Mouse (Mus musculus): ENCODE measurements around the gene Usp53. TPM values are rescaled to one million over a fixed set of nuclear protein-coding genes. Genes with fewer than 3 reads are reported as not detected.

The Usp53 gene
- total RNA-seq, 1 experiment = 14.8 TPM

DNA sequence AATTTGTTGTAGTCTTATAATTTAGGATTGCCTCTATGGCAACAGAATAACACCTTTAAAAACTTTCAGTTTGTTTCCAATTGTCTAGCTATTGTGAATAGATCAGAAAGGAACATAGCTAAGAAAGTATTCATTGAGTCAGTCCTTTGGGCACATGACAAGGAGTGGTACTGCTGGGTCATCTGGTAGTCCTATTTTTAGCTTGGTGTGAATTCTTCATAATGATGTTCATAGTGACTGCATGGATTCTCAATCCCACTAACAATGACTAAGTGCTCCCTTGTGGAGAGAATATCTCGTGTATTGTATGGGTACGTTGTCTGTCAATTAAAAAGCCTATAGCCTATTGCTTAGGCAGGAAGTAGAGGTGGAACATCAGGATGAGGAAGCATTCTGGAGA lies 34.5 kb upstream of the Usp53 start:
- Histone ChIP-seq H3K4me1 (ENCODE audit: control insufficient read depth in 2 of 2, insufficient read depth in 2 of 2, low read length in 2 of 2, poor library complexity in 1 of 2) (no peaks in the 10 kb centered on the region), H3K9ac (ENCODE audit: insufficient read depth, low read depth, low read length, poor library complexity, severe bottlenecking) (no peak overlapping the region), H3K9me3 (ENCODE audit: control insufficient read depth, insufficient read depth, low read depth, low read length) (no peaks in the 10 kb centered on the region), H3K27ac (ENCODE audit: insufficient read depth, low read depth, low read length, poor library complexity, severe bottlenecking) (no peak overlapping the region), H3K4me3 (ENCODE audit: insufficient read depth in 1 of 2, low read depth in 1 of 2, low read length in 2 of 2, poor library complexity in 1 of 2, severe bottlenecking in 1 of 2) (no peak overlapping the region), H3K36me3 (ENCODE audit: control insufficient read depth, insufficient read depth, low read length, poor library complexity, severe bottlenecking) (no peaks in the 10 kb centered on the region)
- DNase-seq (ENCODE audit: low read depth, low spot score) = no peak
- in situ Hi-C loops (cut with MboI; ENCODE audit: low sequenced_read_pairs in 2 of 2, unreplicated experiment in 2 of 2) = no loop called here
- TF ChIP-seq ZNF384 (IDR thresholded peaks at IDR 0.05; ENCODE audit: low read depth, low read length) (no peak), ZC3H11A (IDR thresholded peaks at IDR 0.05; ENCODE audit: borderline replicate concordance, low read depth, low read length) (no peak), CHD2 (IDR thresholded peaks at IDR 0.05; ENCODE audit: low read depth, low read length) (no peak), HCFC1 (IDR thresholded peaks at IDR 0.05; ENCODE audit: borderline replicate concordance, insufficient read depth, low read length) (no peak), MAFK (IDR thresholded peaks at IDR 0.05; ENCODE audit: insufficient read depth, low read depth, low read length) (no peak)

GRCm38 (mm10) chr3:123013476-123013875 lies 29.2 kb upstream of the Usp53 start:
- no peak for DNase-seq (ENCODE audit: low read depth, low spot score)
- no peak overlapping the region for H3K4me3 ChIP-seq (ENCODE audit: insufficient read depth in 1 of 2, low read depth in 1 of 2, low read length in 2 of 2, poor library complexity in 1 of 2, severe bottlenecking in 1 of 2)
- in situ Hi-C loops (cut with MboI; ENCODE audit: low sequenced_read_pairs in 2 of 2, unreplicated experiment in 2 of 2) = no loop called here
- no peaks in the 10 kb centered on the region for H3K36me3 ChIP-seq (ENCODE audit: control insufficient read depth, insufficient read depth, low read length, poor library complexity, severe bottlenecking)
- no peaks in the 10 kb centered on the region for H3K9me3 ChIP-seq (ENCODE audit: control insufficient read depth, insufficient read depth, low read depth, low read length)
- no peak overlapping the region for H3K9ac ChIP-seq (ENCODE audit: insufficient read depth, low read depth, low read length, poor library complexity, severe bottlenecking)
- H3K4me1 ChIP-seq (ENCODE audit: control insufficient read depth in 2 of 2, insufficient read depth in 2 of 2, low read length in 2 of 2, poor library complexity in 1 of 2) = no peaks in the 10 kb centered on the region
- no peak overlapping the region for H3K27ac ChIP-seq (ENCODE audit: insufficient read depth, low read depth, low read length, poor library complexity, severe bottlenecking)
- TF ChIP-seq ZNF384 (IDR thresholded peaks at IDR 0.05; ENCODE audit: low read depth, low read length) = no peak
- TF ChIP-seq HCFC1 (IDR thresholded peaks at IDR 0.05; ENCODE audit: borderline replicate concordance, insufficient read depth, low read length) = no peak
- no peak for TF ChIP-seq CHD2 (IDR thresholded peaks at IDR 0.05; ENCODE audit: low read depth, low read length)
- TF ChIP-seq MAFK (IDR thresholded peaks at IDR 0.05; ENCODE audit: insufficient read depth, low read depth, low read length) = no peak
- TF ChIP-seq ZC3H11A (IDR thresholded peaks at IDR 0.05; ENCODE audit: borderline replicate concordance, low read depth, low read length) = no peak

GRCm38 (mm10) chr3:123009417-123009816 lies 25.1 kb upstream of the Usp53 start:
- DNase-seq (ENCODE audit: low read depth, low spot score) = no peak
- in situ Hi-C loops (cut with MboI; ENCODE audit: low sequenced_read_pairs in 2 of 2, unreplicated experiment in 2 of 2) = no loop called here
- no peaks in the 10 kb centered on the region for H3K4me1 ChIP-seq (ENCODE audit: control insufficient read depth in 2 of 2, insufficient read depth in 2 of 2, low read length in 2 of 2, poor library complexity in 1 of 2)

GRCm38 (mm10) chr3:123007386-123007785 lies 23.1 kb upstream of the Usp53 start:
- no peak for DNase-seq (ENCODE audit: low read depth, low spot score)
- TF ChIP-seq ZNF384 (IDR thresholded peaks at IDR 0.05; ENCODE audit: low read depth, low read length) = no peak
- no peak for TF ChIP-seq MAFK (IDR thresholded peaks at IDR 0.05; ENCODE audit: insufficient read depth, low read depth, low read length)
- TF ChIP-seq ZC3H11A (IDR thresholded peaks at IDR 0.05; ENCODE audit: borderline replicate concordance, low read depth, low read length) = no peak
- no peak for TF ChIP-seq CHD2 (IDR thresholded peaks at IDR 0.05; ENCODE audit: low read depth, low read length)
- TF ChIP-seq HCFC1 (IDR thresholded peaks at IDR 0.05; ENCODE audit: borderline replicate concordance, insufficient read depth, low read length) = no peak
- H3K9ac ChIP-seq (ENCODE audit: insufficient read depth, low read depth, low read length, poor library complexity, severe bottlenecking) = no peak overlapping the region
- H3K9me3 ChIP-seq (ENCODE audit: control insufficient read depth, insufficient read depth, low read depth, low read length) = no peaks in the 10 kb centered on the region
- no peak overlapping the region for H3K4me3 ChIP-seq (ENCODE audit: insufficient read depth in 1 of 2, low read depth in 1 of 2, low read length in 2 of 2, poor library complexity in 1 of 2, severe bottlenecking in 1 of 2)
- H3K4me1 ChIP-seq (ENCODE audit: control insufficient read depth in 2 of 2, insufficient read depth in 2 of 2, low read length in 2 of 2, poor library complexity in 1 of 2) = no peaks in the 10 kb centered on the region
- no peak overlapping the region for H3K27ac ChIP-seq (ENCODE audit: insufficient read depth, low read depth, low read length, poor library complexity, severe bottlenecking)
- in situ Hi-C loops (cut with MboI; ENCODE audit: low sequenced_read_pairs in 2 of 2, unreplicated experiment in 2 of 2) = no loop called here
- H3K36me3 ChIP-seq (ENCODE audit: control insufficient read depth, insufficient read depth, low read length, poor library complexity, severe bottlenecking) = no peaks in the 10 kb centered on the region

More at GRCm38 (mm10) chr3:123009417-123009816, 25.1 kb upstream of the Usp53 start:
- Histone ChIP-seq H3K4me3 (ENCODE audit: insufficient read depth in 1 of 2, low read depth in 1 of 2, low read length in 2 of 2, poor library complexity in 1 of 2, severe bottlenecking in 1 of 2) (no peak overlapping the region), H3K27ac (ENCODE audit: insufficient read depth, low read depth, low read length, poor library complexity, severe bottlenecking) (no peak overlapping the region), H3K9ac (ENCODE audit: insufficient read depth, low read depth, low read length, poor library complexity, severe bottlenecking) (no peak overlapping the region), H3K9me3 (ENCODE audit: control insufficient read depth, insufficient read depth, low read depth, low read length) (no peaks in the 10 kb centered on the region), H3K36me3 (ENCODE audit: control insufficient read depth, insufficient read depth, low read length, poor library complexity, severe bottlenecking) (no peaks in the 10 kb centered on the region)
- TF ChIP-seq HCFC1 (IDR thresholded peaks at IDR 0.05; ENCODE audit: borderline replicate concordance, insufficient read depth, low read length) (no peak), ZNF384 (IDR thresholded peaks at IDR 0.05; ENCODE audit: low read depth, low read length) (no peak), MAFK (IDR thresholded peaks at IDR 0.05; ENCODE audit: insufficient read depth, low read depth, low read length) (no peak), CHD2 (IDR thresholded peaks at IDR 0.05; ENCODE audit: low read depth, low read length) (no peak), ZC3H11A (IDR thresholded peaks at IDR 0.05; ENCODE audit: borderline replicate concordance, low read depth, low read length) (no peak)

- TF ChIP-seq MAFK (IDR thresholded peaks at IDR 0.05; ENCODE audit: insufficient read depth, low read depth, low read length) (no peak), ZNF384 (IDR thresholded peaks at IDR 0.05; ENCODE audit: low read depth, low read length) (no peak), HCFC1 (IDR thresholded peaks at IDR 0.05; ENCODE audit: borderline replicate concordance, insufficient read depth, low read length) (no peak), CHD2 (IDR thresholded peaks at IDR 0.05; ENCODE audit: low read depth, low read length) (no peak), ZC3H11A (IDR thresholded peaks at IDR 0.05; ENCODE audit: borderline replicate concordance, low read depth, low read length) (no peak)
- Histone ChIP-seq H3K9me3 (ENCODE audit: control insufficient read depth, insufficient read depth, low read depth, low read length) (no peaks in the 10 kb centered on the region), H3K27ac (ENCODE audit: insufficient read depth, low read depth, low read length, poor library complexity, severe bottlenecking) (no peak overlapping the region), H3K4me1 (ENCODE audit: control insufficient read depth in 2 of 2, insufficient read depth in 2 of 2, low read length in 2 of 2, poor library complexity in 1 of 2) (no peaks in the 10 kb centered on the region), H3K4me3 (ENCODE audit: insufficient read depth in 1 of 2, low read depth in 1 of 2, low read length in 2 of 2, poor library complexity in 1 of 2, severe bottlenecking in 1 of 2) (no peak overlapping the region), H3K36me3 (ENCODE audit: control insufficient read depth, insufficient read depth, low read length, poor library complexity, severe bottlenecking) (no peaks in the 10 kb centered on the region), H3K9ac (ENCODE audit: insufficient read depth, low read depth, low read length, poor library complexity, severe bottlenecking) (no peak overlapping the region)
- in situ Hi-C loops (cut with MboI; ENCODE audit: low sequenced_read_pairs in 2 of 2, unreplicated experiment in 2 of 2) = no loop called here
- DNase-seq (ENCODE audit: low read depth, low spot score) = no peak
These were observed 16.7 kb upstream of the Usp53 start for GRCm38 (mm10) chr3:123001053-123001452.
